Mouse (Mus musculus): Measurements from ENCODE around the gene Zfp992. TPM values are rescaled to one million over a fixed set of nuclear protein-coding genes. Genes with fewer than 3 reads are reported as not detected.
"Not testable (repeated sequence)": the region's sequence is repeated elsewhere in the genome, so short reads cannot be mapped to it uniquely, and the experiment has no call there.

Gene Zfp992
- polyA plus RNA-seq, 1 experiment from 2014 or later, result 3.3 TPM

DNA sequence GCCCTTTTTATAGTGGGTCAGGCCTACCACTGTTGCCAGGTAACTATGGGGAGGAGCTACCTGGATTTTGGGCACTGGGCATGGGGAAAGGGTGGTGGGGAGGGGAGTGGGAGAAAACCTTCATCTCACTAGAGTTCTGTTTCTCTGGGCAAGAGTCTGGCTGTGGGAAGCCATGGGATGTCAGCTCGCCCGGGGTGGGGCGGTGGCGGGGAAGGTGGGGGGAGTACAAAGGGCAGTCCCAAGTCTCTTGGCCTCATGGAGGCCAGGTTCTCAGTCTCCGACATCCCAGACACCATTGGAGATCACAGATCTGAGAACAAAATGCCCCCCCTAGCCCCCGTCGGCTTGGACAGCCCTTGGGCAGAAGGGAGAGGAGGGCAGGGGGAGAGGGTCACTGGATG, 6.5 kb downstream of the Zfp992 start:
- H3K9me3 ChIP-seq, result peaks cover 43% of the 10 kb centered on the region
- no peak overlapping the region for H3K27ac ChIP-seq
- H3K9ac ChIP-seq, result no peak overlapping the region
- H3K4me2 ChIP-seq, result no peak overlapping the region
- 91% methylated on average over 7 of the region's 7 CpGs for WGBS
- no peak overlapping the region for H3K4me3 ChIP-seq
- no peaks in the 10 kb centered on the region for H3K27me3 ChIP-seq
- no peaks in the 10 kb centered on the region for H3K4me1 ChIP-seq
- peak; percentile 46 for ATAC-seq (ENCODE audit: insufficient number of reproducible peaks, low FRiP score, low TSS enrichment, low read depth)
- no peaks in the 10 kb centered on the region for H3K36me3 ChIP-seq

DNA sequence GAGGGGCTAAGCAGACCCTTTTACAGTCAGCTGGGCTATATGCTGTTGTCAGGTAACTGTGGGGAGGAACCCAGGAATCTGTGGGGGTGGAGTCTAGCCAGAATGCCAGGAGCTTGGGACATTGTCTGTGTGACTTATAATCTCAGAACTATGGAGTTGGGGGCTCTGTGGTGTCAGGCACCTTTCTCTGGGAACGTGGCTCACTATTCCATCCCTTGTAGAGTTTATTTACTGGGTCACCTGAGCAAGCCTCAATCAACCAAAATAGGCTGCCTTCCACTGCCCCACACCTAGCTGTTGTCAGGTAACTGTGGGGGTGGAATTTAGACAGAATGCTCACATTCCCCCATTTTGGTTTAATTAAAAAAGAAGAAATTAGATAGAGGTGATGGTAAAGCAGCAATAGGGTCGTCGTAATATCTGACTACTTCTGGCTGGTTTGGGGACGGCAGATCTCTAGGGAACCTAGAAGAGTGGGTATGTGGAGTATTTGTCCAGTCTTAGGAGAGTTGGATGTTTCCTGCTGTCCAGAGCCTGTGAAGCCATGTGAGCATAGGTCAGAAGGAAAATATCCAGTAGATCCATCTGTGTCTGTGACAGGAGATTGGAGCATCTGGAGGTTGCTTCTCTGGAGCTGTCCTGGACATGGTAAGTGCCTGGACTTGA, 7.4 kb downstream of the Zfp992 start:
- H3K9ac ChIP-seq, result no peak overlapping the region
- no peaks in the 10 kb centered on the region for H3K27me3 ChIP-seq
- peaks cover 43% of the 10 kb centered on the region for H3K9me3 ChIP-seq
- H3K27ac ChIP-seq, result no peak overlapping the region
- no peak overlapping the region for H3K4me2 ChIP-seq
- H3K4me3 ChIP-seq, result no peak overlapping the region
- no peak for ATAC-seq (ENCODE audit: insufficient number of reproducible peaks, low FRiP score, low TSS enrichment, low read depth)
- H3K36me3 ChIP-seq, result no peaks in the 10 kb centered on the region
- H3K4me1 ChIP-seq, result no peaks in the 10 kb centered on the region
- 71% methylated on average over 4 of the region's 4 CpGs for WGBS

DNA sequence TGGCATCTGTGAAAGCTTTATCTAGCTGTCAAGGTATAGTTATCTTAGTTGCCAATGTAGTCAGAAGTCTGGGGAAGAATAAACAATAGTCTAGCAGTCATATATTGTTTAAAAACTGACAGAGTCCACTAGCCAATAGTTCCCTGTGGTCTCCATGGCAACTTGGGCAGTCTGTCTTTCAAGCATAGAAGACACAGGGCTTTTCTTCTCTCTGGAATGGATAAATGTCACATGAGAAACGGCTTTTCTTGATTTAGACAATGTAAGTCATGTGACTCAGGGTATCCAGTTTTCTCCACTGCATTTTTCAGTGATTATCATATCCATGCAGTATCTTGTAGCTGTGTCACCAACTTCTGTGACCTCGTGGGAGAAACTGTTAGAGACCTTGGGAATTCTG, 8.3 kb downstream of the Zfp992 start:
- WGBS, result 55% methylated on average over 2 of the region's 2 CpGs
- no peaks in the 10 kb centered on the region for H3K27me3 ChIP-seq

DNA sequence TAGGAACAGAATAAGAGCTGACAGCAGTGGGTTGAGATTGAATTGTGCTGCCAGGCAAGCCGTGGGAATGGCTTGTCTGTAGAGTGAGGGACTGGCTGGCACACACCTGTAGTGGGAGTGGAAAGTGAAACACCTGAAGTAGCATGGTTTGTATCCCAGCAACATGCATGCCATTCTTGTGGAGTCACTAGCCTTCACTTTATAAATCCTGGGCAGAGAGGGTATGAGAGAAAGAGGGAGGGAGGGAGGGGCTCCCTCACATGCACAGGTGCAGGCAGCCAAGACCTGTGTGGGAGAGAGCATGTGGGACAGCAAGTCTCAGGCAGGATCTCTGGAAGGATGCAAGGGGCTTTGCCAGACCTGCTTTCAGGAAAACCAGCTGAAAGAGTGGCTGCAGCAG, 8.9 kb downstream of the Zfp992 start:
- H3K4me2 ChIP-seq, result no peak overlapping the region
- peak; percentile 22; the same call in 1 of the 2 replicates for ATAC-seq (ENCODE audit: insufficient number of reproducible peaks, low FRiP score, low TSS enrichment, low read depth)
- WGBS, result 68% methylated on average over 1 of the region's 1 CpGs
- peaks cover 43% of the 10 kb centered on the region for H3K9me3 ChIP-seq
- H3K4me3 ChIP-seq, result no peak overlapping the region
- no peak overlapping the region for H3K27ac ChIP-seq
- H3K27me3 ChIP-seq, result no peaks in the 10 kb centered on the region
- H3K36me3 ChIP-seq, result no peaks in the 10 kb centered on the region
- H3K4me1 ChIP-seq, result no peaks in the 10 kb centered on the region
- no peak overlapping the region for H3K9ac ChIP-seq

More for the DNA sequence above, 8.3 kb downstream of the Zfp992 start:
- H3K9ac ChIP-seq, result no peak overlapping the region
- H3K27ac ChIP-seq, result no peak overlapping the region
- peaks cover 43% of the 10 kb centered on the region for H3K9me3 ChIP-seq
- H3K4me2 ChIP-seq, result no peak overlapping the region
- H3K36me3 ChIP-seq, result no peaks in the 10 kb centered on the region
- H3K4me3 ChIP-seq, result no peak overlapping the region
- no peak for ATAC-seq (ENCODE audit: insufficient number of reproducible peaks, low FRiP score, low TSS enrichment, low read depth)
- H3K4me1 ChIP-seq, result no peaks in the 10 kb centered on the region

DNA sequence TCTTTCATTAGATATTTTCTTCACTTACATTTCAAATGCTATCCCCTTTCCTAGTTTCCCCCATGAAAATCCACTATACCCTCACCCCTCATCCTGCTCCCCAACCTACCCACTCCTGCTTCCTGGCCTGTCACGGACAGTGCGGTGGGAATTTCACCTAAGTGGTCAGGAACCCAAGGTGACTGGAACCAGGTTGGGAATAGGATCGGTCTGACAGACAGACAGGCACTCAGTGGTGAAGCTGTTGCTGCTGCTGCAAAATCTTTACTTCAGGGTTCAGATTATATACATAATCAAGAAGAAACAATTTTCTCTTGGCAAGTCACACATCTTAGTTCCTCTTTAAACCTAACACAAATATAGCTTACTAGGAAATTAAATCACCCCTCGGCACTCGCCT, 11.0 kb downstream of the Zfp992 start:
- 80% methylated on average over 5 of the region's 5 CpGs for WGBS
- H3K4me3 ChIP-seq; H3K27ac ChIP-seq; H3K27me3 ChIP-seq; H3K9ac ChIP-seq; H3K4me1 ChIP-seq; H3K4me2 ChIP-seq; H3K36me3 ChIP-seq; ATAC-seq (ENCODE audit: insufficient number of reproducible peaks, low FRiP score, low TSS enrichment, low read depth): not testable (repeated sequence)
- H3K9me3 ChIP-seq, result peaks cover 33% of the 10 kb centered on the region

DNA sequence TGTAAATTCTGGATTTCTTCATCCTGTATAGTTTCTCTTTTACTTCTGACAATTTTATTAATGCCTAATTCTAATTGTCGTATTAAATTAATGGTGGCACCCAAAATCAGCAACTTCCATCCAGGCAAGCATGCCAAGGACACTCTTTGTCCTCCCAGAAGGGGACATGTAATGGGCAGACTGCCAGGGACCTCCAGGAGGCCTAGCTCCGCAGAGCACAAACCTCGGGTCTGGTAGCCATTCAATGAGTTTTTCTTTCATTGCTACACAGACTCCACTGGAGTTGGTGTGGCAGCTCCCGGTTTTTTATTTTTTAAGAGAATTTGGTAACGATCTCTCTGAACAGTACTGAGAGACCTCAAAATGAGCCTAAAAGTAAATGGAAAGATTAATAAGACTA, 11.9 kb downstream of the Zfp992 start:
- not testable (repeated sequence) for H3K36me3 ChIP-seq, H3K27ac ChIP-seq, H3K9ac ChIP-seq, H3K4me3 ChIP-seq, H3K4me2 ChIP-seq, H3K27me3 ChIP-seq, H3K4me1 ChIP-seq
- peak; percentile 11; the same call in 1 of the 2 replicates for ATAC-seq (ENCODE audit: insufficient number of reproducible peaks, low FRiP score, low TSS enrichment, low read depth)
- WGBS, result 80% methylated on average over 5 of the region's 5 CpGs
- H3K9me3 ChIP-seq, result peaks cover 28% of the 10 kb centered on the region

DNA sequence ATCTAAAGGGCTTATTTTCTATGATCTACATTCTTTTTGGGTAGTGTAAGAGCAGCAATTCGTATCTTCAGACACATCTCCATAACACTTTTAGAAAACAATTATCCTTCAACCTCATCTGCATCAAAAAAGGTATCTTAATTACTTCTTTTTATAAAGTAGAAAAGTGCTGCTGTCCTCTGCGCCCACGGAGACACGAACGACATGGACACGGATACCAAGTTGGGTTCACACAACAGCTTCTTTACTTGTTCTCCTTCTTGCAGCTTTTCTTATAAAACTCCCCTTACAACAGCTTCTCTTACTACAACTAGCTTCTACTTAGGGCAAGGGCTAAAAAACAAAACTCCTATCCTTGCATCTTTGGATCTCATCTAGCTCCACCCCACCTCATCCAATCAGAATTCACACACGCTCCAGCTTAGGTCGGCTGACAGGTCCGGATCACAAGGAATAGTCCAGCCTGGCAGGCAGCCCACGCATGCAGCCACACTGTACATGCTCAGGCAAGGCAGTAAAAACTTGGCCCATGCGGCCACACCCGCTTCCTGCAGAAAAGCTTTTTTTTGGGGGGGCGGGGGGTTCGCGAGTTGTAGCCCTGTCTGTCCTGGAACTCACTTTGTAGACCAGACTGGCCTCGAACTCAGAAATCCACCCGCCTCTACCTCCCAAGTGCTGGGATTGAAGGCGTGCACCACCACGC, 15.0 kb downstream of the Zfp992 start:
- H3K4me2 ChIP-seq; H3K36me3 ChIP-seq; H3K4me1 ChIP-seq; H3K4me3 ChIP-seq; H3K27ac ChIP-seq; H3K9ac ChIP-seq; H3K9me3 ChIP-seq; ATAC-seq (ENCODE audit: insufficient number of reproducible peaks, low FRiP score, low TSS enrichment, low read depth); H3K27me3 ChIP-seq: not testable (repeated sequence)
- 91% methylated on average over 18 of the region's 19 CpGs for WGBS

DNA sequence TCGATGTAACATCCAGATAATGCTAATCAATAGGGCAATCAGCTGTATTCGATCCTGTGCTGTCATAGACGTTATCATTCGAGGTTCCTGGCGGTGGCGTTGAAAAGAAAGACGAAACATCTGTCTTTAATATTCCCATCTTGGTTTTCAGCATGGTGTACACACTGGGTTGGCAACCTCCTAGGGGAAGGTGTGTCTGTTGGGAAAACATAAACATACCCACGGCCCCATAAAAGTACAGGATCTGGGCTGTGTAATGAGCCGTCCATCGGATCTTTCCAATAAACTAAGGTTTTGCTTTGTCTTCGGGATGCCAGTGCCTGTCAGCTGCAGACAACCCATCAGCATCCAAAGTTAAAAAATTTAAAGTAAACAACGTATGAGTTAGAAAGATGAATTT, 21.2 kb downstream of the Zfp992 start:
- H3K9ac ChIP-seq; ATAC-seq (ENCODE audit: insufficient number of reproducible peaks, low FRiP score, low TSS enrichment, low read depth); H3K4me3 ChIP-seq; H3K36me3 ChIP-seq; H3K27me3 ChIP-seq; H3K4me2 ChIP-seq; H3K4me1 ChIP-seq; H3K27ac ChIP-seq: not testable (repeated sequence)
- 89% methylated on average over 11 of the region's 12 CpGs for WGBS
- peaks cover 11% of the 10 kb centered on the region for H3K9me3 ChIP-seq

DNA sequence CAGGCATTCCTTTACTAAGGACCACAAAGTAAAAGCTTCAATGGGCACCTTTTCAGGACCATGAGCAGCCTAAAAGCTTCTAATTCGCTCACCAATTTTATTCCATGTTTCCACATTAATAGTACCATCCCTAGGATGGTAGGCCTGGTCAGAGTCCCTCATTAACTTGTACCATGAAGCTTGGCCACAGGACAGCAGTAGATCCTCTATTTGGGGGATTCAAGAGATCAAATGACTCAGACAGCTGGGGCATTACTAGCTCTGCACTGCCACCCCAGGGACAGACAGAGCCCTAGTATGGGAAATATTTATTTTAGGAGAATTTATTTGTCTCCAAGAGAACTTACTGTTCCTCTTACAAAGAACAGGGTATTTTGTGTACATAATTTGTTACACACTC, 25.4 kb downstream of the Zfp992 start:
- H3K4me2 ChIP-seq, H3K27ac ChIP-seq, H3K4me3 ChIP-seq, H3K36me3 ChIP-seq, H3K9ac ChIP-seq, H3K4me1 ChIP-seq, H3K27me3 ChIP-seq: not testable (repeated sequence)
- peak; percentile 55; the same call in 1 of the 2 replicates for ATAC-seq (ENCODE audit: insufficient number of reproducible peaks, low FRiP score, low TSS enrichment, low read depth)
- peaks cover 27% of the 10 kb centered on the region for H3K9me3 ChIP-seq
- no CpG with 5 or more reads among the region's 1 CpGs for WGBS

DNA sequence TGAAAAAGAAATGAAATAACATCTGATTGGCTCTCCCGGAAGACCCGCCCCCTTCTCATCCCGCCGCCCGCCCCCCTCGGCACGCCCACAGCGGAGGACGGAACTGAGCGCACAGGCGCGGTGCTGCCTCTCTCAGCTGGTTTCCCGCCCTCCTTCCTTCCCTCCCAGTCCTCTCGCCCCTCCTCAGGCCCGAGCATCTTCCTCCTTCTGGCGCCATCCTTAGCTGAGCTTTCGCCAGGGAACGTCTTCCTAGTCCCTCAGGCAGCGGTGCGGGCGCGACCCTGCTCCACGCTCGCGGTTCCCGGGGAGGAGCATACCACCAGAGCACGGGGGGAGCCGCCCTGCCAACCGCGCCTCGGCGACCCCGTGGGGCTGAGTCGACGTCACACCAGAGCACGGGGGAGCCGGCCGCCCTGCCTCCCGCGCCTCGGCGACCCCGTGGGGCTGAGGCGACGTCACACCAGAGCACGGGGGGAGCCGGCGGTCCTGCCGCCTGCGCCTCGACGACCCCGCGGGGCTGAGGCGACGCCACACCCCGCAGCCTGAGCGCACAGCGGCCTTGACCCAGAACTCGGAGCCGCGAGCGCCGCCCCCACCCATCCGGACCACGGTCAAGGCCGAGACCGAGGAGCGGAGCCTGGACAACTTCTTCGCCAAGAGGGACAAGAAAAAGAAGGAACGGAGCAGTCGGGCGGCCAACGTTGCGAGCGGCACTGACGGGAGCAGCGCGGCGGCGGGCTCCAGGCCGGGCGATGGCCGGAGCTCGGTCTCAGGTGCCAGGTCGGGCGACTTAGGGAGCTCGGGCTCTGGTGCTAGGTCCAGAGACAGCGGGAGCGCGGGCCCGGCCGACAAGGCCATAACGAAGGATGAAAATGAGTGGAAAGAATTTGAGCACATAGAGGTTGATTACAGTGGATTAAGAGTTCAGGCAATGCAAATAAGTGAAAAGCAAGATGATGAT, 26.2 kb downstream of the Zfp992 start:
- H3K36me3 ChIP-seq, H3K27me3 ChIP-seq, H3K9ac ChIP-seq, H3K27ac ChIP-seq, H3K4me2 ChIP-seq, H3K4me1 ChIP-seq, H3K4me3 ChIP-seq: not testable (repeated sequence)
- H3K9me3 ChIP-seq, result peaks cover 26% of the 10 kb centered on the region
- WGBS, result 61% methylated on average over 75 of the region's 94 CpGs
- peak; percentile 81 for ATAC-seq (ENCODE audit: insufficient number of reproducible peaks, low FRiP score, low TSS enrichment, low read depth)

DNA sequence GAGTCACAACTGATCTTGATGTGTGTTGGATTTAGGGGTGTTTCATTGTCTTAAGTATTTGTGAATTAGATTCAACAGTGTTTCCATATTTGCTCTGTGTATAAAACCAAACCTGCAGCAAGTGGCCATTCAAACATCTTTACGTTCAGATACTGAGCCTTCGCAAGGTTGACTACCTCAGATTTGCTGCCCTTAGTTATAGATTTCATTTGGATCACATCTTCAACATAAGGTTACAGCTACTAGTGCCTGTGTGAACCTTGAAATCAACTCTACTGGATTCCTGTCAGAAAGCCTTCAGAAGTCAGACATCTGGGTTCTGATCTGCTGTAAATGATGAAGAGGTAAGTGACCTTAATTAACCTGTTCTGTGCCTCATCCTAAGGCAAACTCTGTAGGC, 27.4 kb downstream of the Zfp992 start:
- H3K9ac ChIP-seq; H3K36me3 ChIP-seq; H3K4me1 ChIP-seq; H3K27ac ChIP-seq; H3K27me3 ChIP-seq; H3K4me3 ChIP-seq; ATAC-seq (ENCODE audit: insufficient number of reproducible peaks, low FRiP score, low TSS enrichment, low read depth); H3K4me2 ChIP-seq: not testable (repeated sequence)
- WGBS, result 92% methylated on average over 2 of the region's 2 CpGs
- H3K9me3 ChIP-seq, result peaks cover 34% of the 10 kb centered on the region

DNA sequence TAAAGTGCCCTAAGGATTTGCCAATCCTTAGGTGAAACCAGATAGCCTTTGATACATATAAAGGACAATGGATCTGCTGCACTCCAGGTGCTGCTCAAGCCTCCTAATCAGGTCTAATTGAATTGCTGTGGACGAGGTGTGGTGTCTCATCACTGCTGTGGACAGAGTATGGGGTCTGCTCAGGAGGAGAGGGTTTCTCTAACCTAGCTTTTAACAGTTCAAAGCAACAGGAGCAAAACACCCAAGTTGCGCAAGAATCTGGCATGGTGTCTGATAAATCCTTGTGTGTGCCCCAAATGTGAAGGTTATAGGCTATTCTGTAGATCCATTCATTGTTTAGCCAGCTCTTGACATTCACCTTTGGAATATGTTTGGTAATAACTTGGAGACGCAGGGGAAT, 28.1 kb downstream of the Zfp992 start:
- H3K9me3 ChIP-seq, result peaks cover 38% of the 10 kb centered on the region
- not testable (repeated sequence) for H3K27ac ChIP-seq; H3K36me3 ChIP-seq; H3K9ac ChIP-seq; H3K27me3 ChIP-seq; H3K4me1 ChIP-seq; H3K4me2 ChIP-seq; ATAC-seq (ENCODE audit: insufficient number of reproducible peaks, low FRiP score, low TSS enrichment, low read depth); H3K4me3 ChIP-seq
- 77% methylated on average over 3 of the region's 3 CpGs for WGBS

Data from limb, embryonic 15.5 days (tissue).